Mouse (Mus musculus) retina, embryonic 14.5 days (tissue): ENCODE results near the gene Dyx1c1.

Source experiments
- DNase-seq: peaks from one replicate; pipeline ENCODE4 v3.0.0-alpha.2; 2015; ENCODE audit warnings: low spot score

The Dyx1c1 gene

GRCm38 (mm10) chr9:72958521-72959450, at the start of gene Dyx1c1, which contains the start of gene Gm44503:
TSS of gene Dyx1c1 (plus strand) at chr9:72958785.
TSS of gene Gm44503 (plus strand) at chr9:72958852.
- peak; percentile 94 for DNase-seq

GRCm38 (mm10) chr9:72911381-72911780, 47.2 kb upstream of the Dyx1c1 start:
- DNase-seq, result no peak

- no peak for DNase-seq
Observed at GRCm38 (mm10) chr9:72913551-72913950, 45.0 kb upstream of the Dyx1c1 start.

- no peak for DNase-seq
Observed at GRCm38 (mm10) chr9:72915728-72916127, 42.9 kb upstream of the Dyx1c1 start.

GRCm38 (mm10) chr9:72923068-72923467, 35.5 kb upstream of the Dyx1c1 start:
- peak; percentile 43 for DNase-seq

- DNase-seq, result peak; percentile 67
Observed at GRCm38 (mm10) chr9:72925021-72925934, 33.3 kb upstream of the Dyx1c1 start, which contains the start of gene Pygo1. TSS of gene Pygo1 (plus strand) at chr9:72925645.

GRCm38 (mm10) chr9:72925935-72926258, 32.7 kb upstream of the Dyx1c1 start:
- DNase-seq, result no peak

- DNase-seq, result no peak
Observed at GRCm38 (mm10) chr9:72931166-72931790, 27.3 kb upstream of the Dyx1c1 start.

GRCm38 (mm10) chr9:72935309-72935708, 23.3 kb upstream of the Dyx1c1 start:
- no peak for DNase-seq

- DNase-seq, result no peak
Observed at GRCm38 (mm10) chr9:72936301-72936700, 22.3 kb upstream of the Dyx1c1 start.

GRCm38 (mm10) chr9:72943424-72943823, 15.2 kb upstream of the Dyx1c1 start:
- DNase-seq, result no peak

- no peak for DNase-seq
Observed at GRCm38 (mm10) chr9:72944286-72944685, 14.3 kb upstream of the Dyx1c1 start.

GRCm38 (mm10) chr9:72947010-72947409, 11.6 kb upstream of the Dyx1c1 start:
- no peak for DNase-seq

GRCm38 (mm10) chr9:72949572-72949971, 9.0 kb upstream of the Dyx1c1 start:
- no peak for DNase-seq

- peak; percentile 52 for DNase-seq
Observed at GRCm38 (mm10) chr9:72954746-72955145, 3.8 kb upstream of the Dyx1c1 start.

- DNase-seq, result peak; percentile 67
Observed at GRCm38 (mm10) chr9:72955546-72955945, 3.0 kb upstream of the Dyx1c1 start.

- DNase-seq, result no peak
Observed at GRCm38 (mm10) chr9:72961346-72961745, 2.8 kb downstream of the Dyx1c1 start.

- no peak for DNase-seq
Observed at GRCm38 (mm10) chr9:72961959-72962358, 3.4 kb downstream of the Dyx1c1 start.

- peak; percentile 72 for DNase-seq
Observed at GRCm38 (mm10) chr9:72968349-72969061, 9.9 kb downstream of the Dyx1c1 start.

- DNase-seq, result no peak
Observed at GRCm38 (mm10) chr9:72969874-72970273, 11.3 kb downstream of the Dyx1c1 start.

- no peak for DNase-seq
Observed at GRCm38 (mm10) chr9:72972435-72972834, 13.8 kb downstream of the Dyx1c1 start.
